Mouse (Mus musculus) frontal cortex, adult (tissue): Measurements from ENCODE around the gene Acaa1b.
A peak's percentile ranks its signal among the peaks of the same experiment; 100 is the strongest.

ENCODE experiments used
- ATAC-seq: cut with Nextera tagmentation; 2 replicates; pipeline ENCODE4 v1.9.2; 2017; ENCODE audit warnings: mild to moderate bottlenecking, moderate library complexity, mixed read lengths; ENCODE audit not compliant: low TSS enrichment

The Acaa1b gene

GRCm38 (mm10) chr9:119144696-119145095 lies 12.2 kb downstream of the Acaa1b start:
- no peak for ATAC-seq

GRCm38 (mm10) chr9:119143372-119143771 lies 13.5 kb downstream of the Acaa1b start:
- ATAC-seq, result no peak

- ATAC-seq, result no peak
These were observed 14.8 kb downstream of the Acaa1b start for GRCm38 (mm10) chr9:119142066-119142465.

GRCm38 (mm10) chr9:119138836-119139235 lies 18.1 kb downstream of the Acaa1b start:
- ATAC-seq, result no peak

GRCm38 (mm10) chr9:119130692-119131091 lies 26.2 kb downstream of the Acaa1b start:
- no peak for ATAC-seq

- ATAC-seq, result no peak
These were observed 28.3 kb downstream of the Acaa1b start for GRCm38 (mm10) chr9:119128436-119129181.

- ATAC-seq, result peak; percentile 31; the same call in 1 of the 2 replicates
These were observed 34.1 kb downstream of the Acaa1b start for GRCm38 (mm10) chr9:119122596-119123369.

- no peak for ATAC-seq
These were observed 36.7 kb downstream of the Acaa1b start for GRCm38 (mm10) chr9:119120168-119120560.

GRCm38 (mm10) chr9:119119409-119120167 lies 37.3 kb downstream of the Acaa1b start:
- no peak for ATAC-seq

- ATAC-seq, result no peak
These were observed 42.0 kb downstream of the Acaa1b start for GRCm38 (mm10) chr9:119114911-119115310.

GRCm38 (mm10) chr9:119110640-119111039 lies 46.3 kb downstream of the Acaa1b start:
- ATAC-seq, result no peak

- ATAC-seq, result no peak
These were observed 47.1 kb downstream of the Acaa1b start for GRCm38 (mm10) chr9:119109685-119110353.

- peak; percentile 47; the same call in 1 of the 2 replicates for ATAC-seq
These were observed 49.3 kb downstream of the Acaa1b start for GRCm38 (mm10) chr9:119107566-119107965.

GRCm38 (mm10) chr9:119102783-119103113 lies 54.1 kb downstream of the Acaa1b start:
- ATAC-seq, result no peak

GRCm38 (mm10) chr9:119101992-119102782 lies 54.7 kb downstream of the Acaa1b start, which contains the start of gene Dlec1:
TSS of gene Dlec1 (plus strand) at chr9:119102478.
- ATAC-seq, result peak; percentile 96

GRCm38 (mm10) chr9:119100177-119100898 lies 56.6 kb downstream of the Acaa1b start:
- peak; percentile 11; the same call in 1 of the 2 replicates for ATAC-seq
